Mouse (Mus musculus) erythroblast, adult 5-6 weeks (primary cell): ENCODE measurements around the gene Dera. TPM values are rescaled to one million over a fixed set of nuclear protein-coding genes. Genes with fewer than 3 reads are reported as not detected.

Experiments
- ATAC-seq: replicated peaks from 2 replicates; pipeline ENCODE4 v1.8.0; 2016; ENCODE audit warnings: moderate number of reproducible peaks, mild to moderate bottlenecking, moderate TSS enrichment, inconsistent platforms; ENCODE audit not compliant: poor library complexity, low FRiP score, severe bottlenecking
- total RNA-seq, 2 experiments: library from RNA; stranded (forward) in 1 of 2; stranded (reverse) in 1 of 2; fragments of 150-400 nt in 1 of 2; fragments of 200-764, 138-1000 nt in 1 of 2; gene quantifications; 2 replicates each; pipeline versions ENCODE4 v1.2.3 to v1.2.4; 2015 to 2017; ENCODE audit warnings: low replicate concordance in 2 of 2

The Dera gene
- total RNA-seq, 2 experiments from 2014 or later, result 15.8 to 20.0 TPM

- ATAC-seq, result no peak
Measured at GRCm38 (mm10) chr6:137803456-137804005, 49.2 kb downstream of the Dera start.

GRCm38 (mm10) chr6:137804121-137804520 is 49.8 kb downstream of the Dera start:
- ATAC-seq, result no peak

GRCm38 (mm10) chr6:137804606-137805005 is 50.3 kb downstream of the Dera start:
- ATAC-seq, result no peak

- ATAC-seq, result no peak
Measured at GRCm38 (mm10) chr6:137806342-137806741, 52.0 kb downstream of the Dera start.

GRCm38 (mm10) chr6:137806806-137807205 is 52.5 kb downstream of the Dera start:
- ATAC-seq, result no peak

GRCm38 (mm10) chr6:137807296-137807695 is 53.0 kb downstream of the Dera start:
- ATAC-seq, result no peak

- ATAC-seq, result no peak
Measured at GRCm38 (mm10) chr6:137808706-137809105, 54.4 kb downstream of the Dera start.

GRCm38 (mm10) chr6:137810136-137810535 is 55.8 kb downstream of the Dera start:
- ATAC-seq, result no peak

GRCm38 (mm10) chr6:137814006-137814405 is 59.7 kb downstream of the Dera start:
- no peak for ATAC-seq

- ATAC-seq, result no peak
Measured at GRCm38 (mm10) chr6:137816508-137816907, 62.2 kb downstream of the Dera start.

GRCm38 (mm10) chr6:137822550-137822949 is 68.2 kb downstream of the Dera start:
- no peak for ATAC-seq

- ATAC-seq, result no peak
Measured at GRCm38 (mm10) chr6:137824046-137825021, 70.0 kb downstream of the Dera start.

GRCm38 (mm10) chr6:137825022-137825613 is 70.8 kb downstream of the Dera start:
- no peak for ATAC-seq

GRCm38 (mm10) chr6:137829056-137829776 is 74.9 kb downstream of the Dera start:
- ATAC-seq, result no peak

- ATAC-seq, result no peak
Measured at GRCm38 (mm10) chr6:137836799-137837198, 82.5 kb downstream of the Dera start.

GRCm38 (mm10) chr6:137843337-137843736 is 89.0 kb downstream of the Dera start:
- ATAC-seq, result no peak

GRCm38 (mm10) chr6:137857198-137858194 is 103.2 kb downstream of the Dera start:
- no peak for ATAC-seq

- no peak for ATAC-seq
Measured at GRCm38 (mm10) chr6:137869903-137870580, 115.7 kb downstream of the Dera start.
